Mouse (Mus musculus) megakaryocyte-erythroid progenitor cell, adult 5 weeks (primary cell): ENCODE measurements around the gene Lrch1. TPM values are rescaled to one million over a fixed set of nuclear protein-coding genes. Genes with fewer than 3 reads are reported as not detected.

Source experiments
- polyA plus RNA-seq: library from polyadenylated mRNA; stranded (reverse); fragments of >175 nt; gene quantifications from 2 replicates; pipeline ENCODE4 v1.2.3, GENCODE M21; 2012

The Lrch1 gene
- polyA plus RNA-seq, result 8.8 and 11.0 TPM in 2 replicates

DNA sequence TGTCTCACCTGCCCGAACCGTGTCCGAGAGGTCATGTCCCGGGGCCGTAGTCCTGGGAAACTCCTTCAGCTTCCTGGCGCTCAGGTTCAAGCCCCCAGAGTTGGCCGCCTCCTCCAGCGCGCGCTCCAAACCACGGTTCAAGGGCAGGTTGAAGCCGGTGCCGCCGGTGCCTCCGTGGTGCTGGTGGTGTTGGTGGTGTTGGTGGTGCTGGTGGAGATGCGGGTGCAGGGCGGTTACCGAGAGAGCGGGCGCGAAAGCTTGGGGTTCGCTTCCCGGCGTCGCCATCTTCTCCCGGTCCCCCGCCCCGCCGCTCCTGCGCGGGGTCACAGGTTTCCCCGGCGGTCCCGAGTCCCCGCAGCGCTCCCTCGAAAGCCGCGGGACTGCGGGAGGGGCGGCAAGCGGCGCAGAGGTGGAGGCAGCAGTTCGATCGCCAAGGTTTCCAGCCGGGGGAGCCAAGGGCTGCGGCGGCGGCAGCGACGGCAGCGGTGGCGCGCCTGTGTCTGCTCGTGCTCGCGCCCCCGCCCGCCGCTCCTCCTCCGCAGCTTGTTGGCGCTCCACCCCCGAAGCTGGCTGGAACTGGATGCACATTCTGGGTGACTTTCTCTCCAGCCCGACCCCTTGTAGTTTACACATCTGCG, at the start of gene Lrch1:
Gene Lrch1 (minus strand): TSS at position 501 of the 638 bp plus-strand sequence.

DNA sequence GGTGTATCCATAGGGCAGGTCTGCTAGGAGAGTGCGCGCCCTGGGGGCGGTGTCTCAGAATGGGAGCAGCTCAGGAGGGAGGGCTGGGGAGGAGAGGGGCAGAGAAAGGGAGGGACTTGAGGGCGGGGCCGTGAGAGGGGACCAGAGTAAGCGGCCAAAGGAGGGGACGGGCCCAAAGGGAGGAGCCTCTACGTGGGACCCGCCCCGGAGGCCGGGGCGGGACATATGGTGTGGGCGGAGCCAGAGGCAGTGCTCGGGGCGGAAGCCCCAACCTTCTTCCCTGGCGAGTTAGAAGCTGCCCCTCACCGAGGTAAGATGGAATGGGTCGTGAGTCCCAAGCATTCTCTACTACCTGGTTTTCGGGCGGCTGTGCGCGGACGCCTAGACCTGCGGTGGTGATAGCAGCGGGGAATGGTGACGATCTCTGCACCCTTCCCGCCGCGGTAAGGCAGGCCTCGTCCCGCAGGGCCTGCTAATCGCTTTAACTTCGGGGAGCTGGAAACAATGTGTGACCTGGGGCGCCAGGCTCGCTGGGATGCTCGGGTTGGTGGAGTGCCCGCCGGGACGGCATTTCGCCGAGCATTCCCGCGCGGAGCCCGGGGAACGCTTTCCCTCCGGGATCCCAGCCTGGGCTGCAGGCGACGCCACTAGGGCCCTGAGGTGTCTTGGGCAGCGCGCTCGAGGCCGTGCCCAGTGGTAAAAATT, 215.4 kb downstream of the Lrch1 start, which contains the start of gene Esd:
Gene Esd (plus strand): TSS at position 219 of the 705 bp plus-strand sequence.

Other genes starting within 250 kb of the Lrch1 start
- gene Esd, start 215.6 kb downstream of the Lrch1 start, polyA plus RNA-seq, result 9.4 and 9.8 TPM in 2 replicates
- gene Rubcnl, start 68.2 kb upstream of the Lrch1 start, polyA plus RNA-seq, result 0.08 and 0.17 TPM in 2 replicates
- not detected in 2 replicates for gene Lrrc63, start 183.0 kb upstream of the Lrch1 start, polyA plus RNA-seq
- gene Lcp1, start 183.2 kb upstream of the Lrch1 start, polyA plus RNA-seq, result 43.1 and 43.2 TPM in 2 replicates